8 mouse cellular contexts compared by ENCODE assay signal in the genomic region with DNA sequence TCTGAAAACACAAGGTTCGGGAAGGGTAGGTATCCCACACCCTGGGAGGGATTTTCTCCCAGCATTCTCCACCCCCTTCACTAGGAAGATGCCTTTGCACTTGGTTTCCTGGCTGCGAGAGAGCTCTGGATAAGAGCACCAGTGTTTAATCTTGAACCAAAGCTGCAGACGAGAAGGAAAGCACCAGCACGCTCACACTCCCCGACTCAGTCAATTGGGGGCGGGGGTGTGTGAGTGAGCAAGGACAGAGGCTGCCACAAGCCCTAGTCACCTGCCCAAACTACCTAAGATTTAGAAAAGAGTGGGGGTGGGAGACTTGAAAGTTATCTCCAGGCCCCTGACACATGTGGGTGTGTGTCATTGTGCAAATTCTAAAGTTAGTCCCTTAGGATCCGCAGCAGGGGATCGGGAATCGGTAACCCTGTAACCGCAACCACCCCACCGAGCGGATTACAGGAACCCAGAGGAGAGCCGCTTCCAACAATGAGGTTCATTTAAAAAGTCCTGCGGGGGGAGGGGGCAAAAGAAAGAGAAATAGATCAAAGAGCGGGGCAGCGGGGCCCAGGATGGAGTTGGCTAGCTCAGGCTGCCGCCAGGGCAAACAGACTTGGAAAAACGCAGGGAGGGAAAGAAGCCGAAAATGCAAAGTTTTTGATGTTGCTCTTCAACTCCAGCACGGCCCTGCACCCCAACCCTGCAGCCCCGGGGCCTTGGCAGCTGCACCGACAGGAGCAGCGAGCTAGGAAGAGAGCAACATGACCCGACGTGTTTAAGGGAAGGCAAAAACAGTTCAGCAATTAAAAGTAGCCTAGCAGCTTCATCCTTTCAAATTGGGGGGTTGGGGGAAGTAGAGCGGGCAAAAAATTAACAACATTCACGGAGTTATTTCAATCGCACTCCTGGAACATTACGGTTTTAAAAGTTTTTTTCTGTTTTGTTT. TPM values are rescaled to one million over a fixed set of nuclear protein-coding genes. Genes with fewer than 3 reads are reported as not detected.
DNase-seq lines count a peak whose midpoint lies in the region; ATAC-seq lines count a peak whose summit lies in the region.

No protein-coding gene starts in this region.

- no peaks in the 10 kb centered on the region for H3K27me3 ChIP-seq in heart, embryonic 14.5 days (ENCODE audit: control insufficient read depth, insufficient read depth, low read length)

- H3K36me3 ChIP-seq in heart, embryonic 14.5 days (ENCODE audit: control insufficient read depth, insufficient read depth, low read length), result peaks cover 37% of the 10 kb centered on the region
- H3K36me3 ChIP-seq in macrophage (ENCODE audit: inconsistent target), result no peaks in the 10 kb centered on the region; the same call in 1 of the 2 replicates

- peak overlapping the region; percentile 90 for H3K4me2 ChIP-seq in heart, embryonic 14.5 days (ENCODE audit: low read length)

- DNase-seq in gastrocnemius, adult 18-20 months (ENCODE audit: low spot score), result peak; percentile 32
- DNase-seq in gastrocnemius, adult 8-10 months (ENCODE audit: low spot score in 2 of 2), result no peak
- DNase-seq in embryo, embryonic 10.5 days (ENCODE audit: low spot score), result peak; percentile 74
- peak; percentile 59 for DNase-seq in kidney, postnatal 14 days
- DNase-seq in thymus, postnatal 0 days (ENCODE audit: low spot score), result peak; percentile 53
- no peak for DNase-seq in frontal cortex, adult 2 months (ENCODE audit: extremely low spot score in 1 of 2, low spot score in 1 of 2)

- no peaks in the 10 kb centered on the region for H3K9me3 ChIP-seq in heart, embryonic 14.5 days (ENCODE audit: control insufficient read depth, low read length)

- no peak for ATAC-seq in heart, embryonic 14.5 days (ENCODE audit: insufficient number of reproducible peaks, insufficient read depth, low FRiP score, low read depth)

- H3K4me1 ChIP-seq in heart, embryonic 14.5 days (ENCODE audit: control insufficient read depth in 2 of 2, insufficient read depth in 2 of 2, low read length in 2 of 2), result peaks cover 14 to 25% of the 10 kb centered on the region in 2 experiments

- H3K79me2 ChIP-seq in macrophage (ENCODE audit: inconsistent target), result peaks cover 35% of the 10 kb centered on the region

- peak overlapping the region; percentile 84 to 91 for H3K4me3 ChIP-seq in heart, embryonic 14.5 days (ENCODE audit: control insufficient read depth in 1 of 2, insufficient read depth in 1 of 2, low read depth in 1 of 2, low read length in 2 of 2)
- H3K4me3 ChIP-seq in macrophage (ENCODE audit: inconsistent target), result peak overlapping the region; percentile 87

- H3K9ac ChIP-seq in heart, embryonic 14.5 days (ENCODE audit: low read length), result peak overlapping the region; percentile 99

- peak overlapping the region; percentile 93 to 99 for H3K27ac ChIP-seq in heart, embryonic 14.5 days (replicated peaks in 1 of 2; ENCODE audit: control insufficient read depth in 1 of 2, insufficient read depth in 1 of 2, low read depth in 2 of 2, low read length in 2 of 2)
- H3K27ac ChIP-seq in macrophage, result peak overlapping the region; percentile 88

- WGBS in heart, embryonic 14.5 days, result under 1% methylated on average over 29 of the region's 29 CpGs
- 6% methylated on average over 28 of the region's 29 CpGs for WGBS in macrophage (ENCODE audit: missing documents)

RNA-seq across cellular contexts. Expression of a gene that starts 1.4 kb away (rescaled TPM):
- total RNA-seq in gastrocnemius, adult 18-20 months (2021), result 10 to 100 TPM; 20.1 to 34.4 TPM
- total RNA-seq in gastrocnemius, adult 8-10 months (2022), result 10 to 100 TPM; 25.2 to 28.9 (median 27.2) TPM
- 103 and 125 TPM in 2 replicates for polyA plus RNA-seq in heart, embryonic 14.5 days (2014; fragmentation: Nextera tagmentation; extraction: Ambion mirVana)
- total RNA-seq in macrophage (2018; cell fraction: chromatin; rRNA removed), result 100 to 1,000 TPM in 6 of 26 experiments, 10 to 100 TPM in 19, 1 to 10 TPM in 1; 6.7 to 210 (median 76.2) TPM
- 100 to 1,000 TPM in 24 of 26 experiments, 10 to 100 TPM in 2; 33.3 to 619 (median 245) TPM for total RNA-seq in macrophage (2018; cell fraction: cytosol; rRNA removed)
- 100 to 1,000 TPM in 23 of 26 experiments, 10 to 100 TPM in 3; 53.7 to 541 (median 230) TPM for total RNA-seq in macrophage (2018; cell fraction: nucleus; rRNA removed)
- polyA plus RNA-seq in macrophage (2018), result 99.2 to 134 TPM (median 127 TPM) in 3 replicates
- polyA plus RNA-seq in thymus, postnatal 0 days (2015; fragmentation: Nextera tagmentation; extraction: Ambion mirVana), result 63.4 and 69.7 TPM in 2 replicates
- polyA plus RNA-seq in frontal cortex, adult 2 months (2012; rRNA removed), result 22.0 and 24.3 TPM in 2 replicates

Comparison
In these comparisons a context has a peak if more than half of its experiments do, and no peak if none do; other contexts are left out.
1. DNase-seq: peak in gastrocnemius, adult 18-20 months (single experiment), embryo, embryonic 10.5 days (single experiment), kidney, postnatal 14 days (single experiment) and thymus, postnatal 0 days (single experiment); none in gastrocnemius, adult 8-10 months (0 of 2) and frontal cortex, adult 2 months (0 of 2).